Mouse (Mus musculus) lung, embryonic 14.5 days (tissue): Measurements from ENCODE around the gene Olfr1029. TPM values are rescaled to one million over a fixed set of nuclear protein-coding genes. Genes with fewer than 3 reads are reported as not detected.
"Not testable (repeated sequence)": the region's sequence is repeated elsewhere in the genome, so short reads cannot be mapped to it uniquely, and the experiment has no call there.

Experiments
- ATAC-seq: fragments of 200-750 bp; cut with Nextera tagmentation; 2 replicates; pipeline ENCODE4 v1.8.0; 2017; ENCODE audit warnings: mild to moderate bottlenecking, moderate TSS enrichment, moderate library complexity; ENCODE audit not compliant: insufficient read depth
- DNase-seq: peaks from one replicate; pipeline ENCODE4 v3.0.0-alpha.2; 2015
- H3K27ac ChIP-seq: fragments of 300-500 bp; sonication (generic); 2 replicates; pipeline ENCODE4 v1.5.1; 2014; ENCODE audit warnings: low read depth, mild to moderate bottlenecking, moderate library complexity
- H3K27me3 ChIP-seq: fragments of 300-500 bp; sonication (generic); 2 replicates; pipeline ENCODE4 v1.6.1; 2014; ENCODE audit warnings: low read length, control low read depth; ENCODE audit not compliant: insufficient read depth
- H3K36me3 ChIP-seq: fragments of 300-500 bp; sonication (generic); 2 replicates; pipeline ENCODE4 v1.6.1; 2014; ENCODE audit warnings: control low read depth; ENCODE audit not compliant: insufficient read depth
- H3K4me1 ChIP-seq: fragments of 300-500 bp; sonication (generic); 2 replicates; pipeline ENCODE4 v1.6.1; 2014; ENCODE audit warnings: antibody characterized with exemption, control low read depth; ENCODE audit not compliant: insufficient read depth
- H3K4me2 ChIP-seq: fragments of 300-500 bp; sonication (generic); 2 replicates; pipeline ENCODE4 v1.6.1; 2014; ENCODE audit warnings: mild to moderate bottlenecking
- H3K4me3 ChIP-seq: fragments of 300-500 bp; sonication (generic); 2 replicates; pipeline ENCODE4 v1.5.1; 2014; ENCODE audit warnings: low read depth, low read length
- H3K9ac ChIP-seq: fragments of 300-500 bp; sonication (generic); 2 replicates; pipeline ENCODE4 v1.6.1; 2014
- H3K9me3 ChIP-seq: fragments of 300-500 bp; sonication (generic); 2 replicates; pipeline ENCODE4 v1.6.1; 2016; ENCODE audit warnings: low read depth, low read length, control low read depth
- CTCF ChIP-seq: IDR thresholded peaks from 2 replicates; pipeline ENCODE4 v1.5.1; 2016; ENCODE audit warnings: antibody characterized with exemption, low read depth
- WGBS: fragments of 180-500 bp; shearing (Covaris S2); extraction: QIAGEN DNeasy Blood & Tissue Kit; methylation state at CpG from one replicate; pipeline ENCODE4 v1.1.7; 2014; 5-methylcytosine and 5-hydroxymethylcytosine counted together
- polyA plus RNA-seq: library from polyadenylated mRNA; unstranded; fragments of >200 nt; fragmentation: Nextera tagmentation; extraction: Ambion mirVana; gene quantifications from 2 replicates; pipeline ENCODE4 v1.2.1, GENCODE M21; 2014

The Olfr1029 gene
- polyA plus RNA-seq, result not detected in 2 replicates

DNA sequence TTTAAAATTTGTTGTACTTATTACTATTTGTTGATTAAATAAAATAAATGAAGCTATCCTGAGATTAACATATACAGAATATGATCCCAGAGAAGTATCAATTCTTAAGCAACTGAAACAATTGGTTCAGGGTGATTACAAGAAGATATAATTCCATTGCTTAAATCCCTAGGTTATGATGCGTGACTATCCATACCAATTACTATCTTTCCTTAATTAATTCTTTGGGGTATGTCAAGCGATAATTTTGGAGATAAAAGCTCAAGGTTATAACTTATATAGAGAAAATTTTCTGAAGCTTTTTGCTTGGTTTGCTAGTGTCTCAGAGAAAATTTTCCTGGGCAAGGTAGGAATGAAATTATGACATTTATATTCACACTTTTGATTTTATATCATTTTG, at the start of gene Olfr1029:
Gene Olfr1029, plus strand, starts transcription at position 301 of the 400 bp plus-strand sequence.
- no peaks in the 10 kb centered on the region for H3K36me3 ChIP-seq
- H3K9ac ChIP-seq, result no peak within 1 kb of the TSS
- ATAC-seq (no peak), DNase-seq (no peak)
- no peak within 1 kb of the TSS for H3K27ac ChIP-seq
- no peaks in the 10 kb centered on the region for H3K4me1 ChIP-seq
- H3K4me3 ChIP-seq, result no peak within 1 kb of the TSS
- no peaks in the 10 kb centered on the region for H3K27me3 ChIP-seq
- H3K9me3 ChIP-seq, result no peaks in the 10 kb centered on the region
- H3K4me2 ChIP-seq, result no peak within 1 kb of the TSS
- TF ChIP-seq CTCF, result no peak
- WGBS, result 83% methylated on average over 2 of the region's 2 CpGs

DNA sequence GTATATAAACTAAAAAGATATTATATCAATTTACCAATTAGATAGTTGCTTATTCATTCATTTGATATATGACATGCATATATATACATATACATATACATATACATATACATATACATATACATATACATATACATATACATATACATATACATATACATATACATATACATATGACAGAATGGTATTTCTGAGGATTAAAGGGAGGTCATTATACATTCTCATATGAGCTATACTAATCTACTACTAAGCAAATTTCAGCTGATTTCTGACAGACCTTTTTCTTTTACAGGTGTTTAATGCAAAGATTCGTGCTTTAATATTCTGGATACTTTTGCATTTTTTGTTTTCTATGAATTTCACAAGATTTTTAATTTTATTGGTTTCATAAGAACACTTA, 23.6 kb upstream of the Olfr1029 start, which contains the start of gene Olfr1028:
Gene Olfr1028, plus strand, starts transcription at position 301 of the 400 bp plus-strand sequence.
- Histone ChIP-seq H3K27ac (no peak within 1 kb of the TSS), H3K36me3 (no peaks in the 10 kb centered on the region), H3K4me3 (no peak within 1 kb of the TSS), H3K4me1 (no peaks in the 10 kb centered on the region), H3K9ac (no peak within 1 kb of the TSS), H3K9me3 (no peaks in the 10 kb centered on the region), H3K27me3 (no peaks in the 10 kb centered on the region), H3K4me2 (no peak within 1 kb of the TSS)
- no peak for ATAC-seq
- DNase-seq, result no peak
- 84% methylated on average over 1 of the region's 1 CpGs for WGBS
- TF ChIP-seq CTCF, result no peak

DNA sequence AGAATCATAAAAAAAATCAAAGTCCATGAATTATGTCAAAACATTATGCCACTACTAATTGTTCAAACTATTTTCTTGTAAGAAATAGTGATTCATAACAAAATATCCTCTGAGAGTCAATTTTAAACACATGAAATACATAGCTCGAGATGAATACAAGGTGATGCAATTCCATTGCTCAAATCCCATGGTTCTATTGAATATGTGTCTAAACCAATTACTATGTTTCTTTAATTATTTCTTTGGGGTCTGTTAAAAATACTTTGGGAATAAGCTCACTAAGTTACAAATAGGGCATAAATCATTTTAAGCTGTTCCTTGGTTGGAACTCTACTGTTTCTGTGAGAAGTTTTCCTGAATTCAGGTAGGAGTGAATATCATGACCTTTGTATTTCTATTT, 5.3 kb downstream of the Olfr1029 start, which contains the start of gene Olfr1030:
Gene Olfr1030, plus strand, starts transcription at position 301 of the 400 bp plus-strand sequence.
- Histone ChIP-seq H3K9ac (no peak within 1 kb of the TSS), H3K4me3 (no peak within 1 kb of the TSS), H3K27ac (no peak within 1 kb of the TSS), H3K27me3 (no peaks in the 10 kb centered on the region), H3K4me1 (no peaks in the 10 kb centered on the region), H3K4me2 (no peak within 1 kb of the TSS), H3K36me3 (no peaks in the 10 kb centered on the region), H3K9me3 (no peaks in the 10 kb centered on the region)
- 72% methylated on average over 1 of the region's 1 CpGs for WGBS
- no peak for DNase-seq
- no peak for ATAC-seq
- no peak for TF ChIP-seq CTCF

DNA sequence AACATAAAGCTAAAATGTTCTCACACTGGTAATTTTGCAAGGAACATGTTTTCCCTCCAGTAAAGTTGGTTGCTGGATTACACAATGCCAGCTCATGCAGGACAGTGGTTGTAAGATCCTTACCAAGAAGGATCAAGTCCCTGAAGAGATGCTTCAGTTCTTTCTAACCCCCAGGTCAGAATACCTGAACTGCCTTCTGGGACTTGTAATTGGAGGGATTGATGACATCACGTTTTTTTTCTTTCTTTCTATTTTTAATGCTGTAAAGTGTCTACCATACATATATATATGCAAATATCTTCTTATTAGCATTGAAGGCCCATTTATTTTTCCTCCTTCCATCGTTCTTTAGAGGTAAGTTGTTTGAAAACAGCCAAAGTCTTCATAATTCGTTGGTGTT, 16.3 kb downstream of the Olfr1029 start, which contains the start of gene Olfr1031:
Gene Olfr1031, plus strand, starts transcription at position 301 of the 400 bp plus-strand sequence.
- DNase-seq (no peak), ATAC-seq (no peak)
- Histone ChIP-seq H3K9me3 (no peaks in the 10 kb centered on the region), H3K27me3 (no peaks in the 10 kb centered on the region), H3K9ac (no peak within 1 kb of the TSS), H3K36me3 (no peaks in the 10 kb centered on the region), H3K4me3 (no peak within 1 kb of the TSS), H3K4me1 (no peaks in the 10 kb centered on the region), H3K27ac (no peak within 1 kb of the TSS), H3K4me2 (no peak within 1 kb of the TSS)
- TF ChIP-seq CTCF, result no peak
- 55% methylated on average over 3 of the region's 3 CpGs for WGBS

DNA sequence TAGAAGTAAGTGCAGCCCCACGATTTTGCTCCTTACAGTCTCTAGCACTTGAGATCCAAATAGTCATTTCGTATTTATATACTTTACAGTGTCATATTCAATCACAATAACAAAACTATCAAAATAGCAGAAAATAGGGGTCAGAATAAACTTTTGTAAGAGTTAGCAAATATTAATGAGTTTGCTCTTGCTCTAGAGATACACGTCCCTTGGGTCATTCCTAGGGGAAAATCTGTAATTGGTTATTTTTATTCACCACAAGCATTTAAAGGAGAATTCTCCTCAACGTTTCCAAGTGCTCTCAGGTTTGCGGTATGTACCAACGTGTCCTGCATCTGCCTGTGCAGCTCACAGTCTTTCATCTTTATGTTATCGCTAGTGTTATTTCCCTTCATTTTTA, 31.5 kb downstream of the Olfr1029 start, which contains the start of gene Olfr1032:
Gene Olfr1032, plus strand, starts transcription at position 301 of the 400 bp plus-strand sequence.
- TF ChIP-seq CTCF, result no peak
- 79% methylated on average over 7 of the region's 7 CpGs for WGBS
- Histone ChIP-seq H3K4me3 (no peak within 1 kb of the TSS), H3K9ac (no peak within 1 kb of the TSS), H3K4me2 (no peak within 1 kb of the TSS), H3K36me3 (no peaks in the 10 kb centered on the region), H3K27me3 (no peaks in the 10 kb centered on the region), H3K4me1 (no peaks in the 10 kb centered on the region), H3K9me3 (no peaks in the 10 kb centered on the region), H3K27ac (no peak within 1 kb of the TSS)
- DNase-seq (no peak), ATAC-seq (no peak)

DNA sequence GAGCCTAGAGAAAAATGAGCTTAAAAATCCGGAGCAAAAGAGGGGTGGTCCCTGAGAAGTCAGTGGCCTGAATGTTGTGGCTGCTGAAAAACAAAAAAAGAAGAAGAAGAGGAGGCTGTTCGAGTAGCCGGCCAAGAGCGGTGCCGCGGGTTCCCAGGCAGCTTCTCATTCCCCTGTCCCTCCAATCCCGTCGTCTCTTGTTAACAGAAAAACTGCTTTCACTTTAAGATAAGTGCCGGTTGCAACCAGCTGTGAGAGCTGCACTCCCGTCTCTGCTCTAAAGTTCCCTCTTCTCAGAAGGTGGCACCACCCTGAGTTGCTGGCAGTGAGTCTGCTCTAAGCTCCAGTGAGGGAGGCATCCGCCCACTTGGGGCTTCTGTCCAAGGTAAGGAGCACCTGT, 46.7 kb downstream of the Olfr1029 start, which contains the start of gene Olfr1033:
Gene Olfr1033, plus strand, starts transcription at position 228 of the 400 bp plus-strand sequence.
- Histone ChIP-seq H3K4me2 (peak within 1 kb of the TSS; percentile 51), H3K4me3 (peak within 1 kb of the TSS; percentile 22)
- H3K9ac ChIP-seq, H3K4me1 ChIP-seq, H3K36me3 ChIP-seq, H3K9me3 ChIP-seq, H3K27me3 ChIP-seq, ATAC-seq, H3K27ac ChIP-seq: not testable (repeated sequence)
- peak; percentile 71 for DNase-seq
- WGBS, result 0% methylated on average over 10 of the region's 11 CpGs

DNA sequence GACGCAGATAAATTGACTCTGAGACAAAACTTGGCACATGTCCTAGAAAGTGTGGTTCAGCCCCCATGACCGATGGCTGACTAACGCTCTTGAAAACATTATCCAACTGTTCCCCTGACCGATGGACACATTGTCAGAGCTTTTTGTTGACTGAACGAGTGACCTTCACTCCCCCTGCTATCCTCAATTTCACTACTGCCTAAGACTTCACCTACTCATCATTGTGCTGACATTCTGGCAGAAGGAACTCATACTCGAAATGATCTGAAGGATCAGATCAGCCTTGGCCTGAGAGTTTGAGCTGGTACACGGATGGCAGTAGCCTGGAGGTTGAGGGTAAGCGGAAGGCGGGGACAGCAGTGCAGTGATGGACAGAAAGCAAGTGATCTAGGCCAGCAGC, 47.8 kb downstream of the Olfr1029 start:
- not testable (repeated sequence) for H3K4me2 ChIP-seq, H3K27me3 ChIP-seq, H3K9ac ChIP-seq, H3K4me3 ChIP-seq, H3K4me1 ChIP-seq, H3K36me3 ChIP-seq, ATAC-seq, DNase-seq, H3K9me3 ChIP-seq, H3K27ac ChIP-seq
- 30% methylated on average over 3 of the region's 9 CpGs for WGBS

Other genes with a start within 250 kb of the Olfr1029 start
- not detected in 2 replicates for gene Olfr1012, start 211.1 kb upstream of the Olfr1029 start, polyA plus RNA-seq
- not detected in 2 replicates for gene Olfr1013, start 206.8 kb upstream of the Olfr1029 start, polyA plus RNA-seq
- not detected in 2 replicates for gene Olfr1014, start 201.2 kb upstream of the Olfr1029 start, polyA plus RNA-seq
- gene Olfr1015, start 191.9 kb upstream of the Olfr1029 start, polyA plus RNA-seq, result not detected in 2 replicates
- gene Olfr1016, start 171.4 kb upstream of the Olfr1029 start, polyA plus RNA-seq, result not detected in 2 replicates
- gene Olfr1018, start 155.4 kb upstream of the Olfr1029 start, polyA plus RNA-seq, result not detected in 2 replicates
- gene Olfr1019, start 128.4 kb upstream of the Olfr1029 start, polyA plus RNA-seq, result not detected in 2 replicates
- not detected in 2 replicates for gene Olfr1020, start 126.9 kb upstream of the Olfr1029 start, polyA plus RNA-seq
- not detected in 2 replicates for gene Olfr1022, start 105.3 kb upstream of the Olfr1029 start, polyA plus RNA-seq
- gene Olfr1023, start 88.3 kb upstream of the Olfr1029 start, polyA plus RNA-seq, result not detected in 2 replicates
- not detected in 2 replicates for gene Olfr1024, start 68.8 kb upstream of the Olfr1029 start, polyA plus RNA-seq
- gene Olfr1025-ps1, start 58.7 kb upstream of the Olfr1029 start, polyA plus RNA-seq, result not detected in 2 replicates
- not detected in 2 replicates for gene Olfr1026, start 52.3 kb upstream of the Olfr1029 start, polyA plus RNA-seq
- not detected in 2 replicates for gene Olfr1028, start 23.5 kb upstream of the Olfr1029 start, polyA plus RNA-seq
- not detected in 2 replicates for gene Olfr1030, start 5.4 kb downstream of the Olfr1029 start, polyA plus RNA-seq
- not detected in 2 replicates for gene Olfr1031, start 16.4 kb downstream of the Olfr1029 start, polyA plus RNA-seq
- gene Olfr1032, start 31.6 kb downstream of the Olfr1029 start, polyA plus RNA-seq, result not detected in 2 replicates
- 0.61 and 2.8 TPM in 2 replicates for gene Olfr1033, start 46.7 kb downstream of the Olfr1029 start, polyA plus RNA-seq
- gene Olfr1034, start 72.0 kb downstream of the Olfr1029 start, polyA plus RNA-seq, result not detected in 2 replicates
- gene Olfr1036, start 100.1 kb downstream of the Olfr1029 start, polyA plus RNA-seq, result not detected in 2 replicates
- not detected in 2 replicates for gene Olfr1037, start 113.5 kb downstream of the Olfr1029 start, polyA plus RNA-seq
- gene Olfr1039, start 162.0 kb downstream of the Olfr1029 start, polyA plus RNA-seq, result not detected in 2 replicates
- gene Olfr1040, start 172.8 kb downstream of the Olfr1029 start, polyA plus RNA-seq, result not detected in 2 replicates
- gene Olfr1042, start 187.9 kb downstream of the Olfr1029 start, polyA plus RNA-seq, result not detected in 2 replicates
- gene Olfr1043, start 193.6 kb downstream of the Olfr1029 start, polyA plus RNA-seq, result not detected in 2 replicates
- not detected in 2 replicates for gene Olfr1044, start 203.9 kb downstream of the Olfr1029 start, polyA plus RNA-seq
- gene Olfr52, start 211.8 kb downstream of the Olfr1029 start, polyA plus RNA-seq, result not detected in 2 replicates
- not detected in 2 replicates for gene Olfr1045, start 229.1 kb downstream of the Olfr1029 start, polyA plus RNA-seq
- not detected in 2 replicates for gene Olfr1046, start 245.4 kb downstream of the Olfr1029 start, polyA plus RNA-seq